Mouse (Mus musculus): ENCODE measurements around the gene Zfp507.
A peak's percentile ranks its signal among the peaks of the same experiment; 100 is the strongest.

Zfp507 gene

GRCm38 (mm10) chr7:35774127-35774526, 28.7 kb downstream of the Zfp507 start:
- no peak for DNase-seq

GRCm38 (mm10) chr7:35772347-35772746, 30.5 kb downstream of the Zfp507 start:
- no peak for DNase-seq

GRCm38 (mm10) chr7:35771106-35771505, 31.7 kb downstream of the Zfp507 start:
- no peak for DNase-seq

GRCm38 (mm10) chr7:35770122-35770521, 32.7 kb downstream of the Zfp507 start:
- no peak for DNase-seq

GRCm38 (mm10) chr7:35764461-35764860, 38.3 kb downstream of the Zfp507 start:
- DNase-seq: no peak

- DNase-seq: no peak
Measured at GRCm38 (mm10) chr7:35761801-35762200, 41.0 kb downstream of the Zfp507 start.

- no peak for DNase-seq
Measured at GRCm38 (mm10) chr7:35759602-35760001, 43.2 kb downstream of the Zfp507 start.

- DNase-seq: no peak
Measured at GRCm38 (mm10) chr7:35756510-35757440, 46.0 kb downstream of the Zfp507 start.

GRCm38 (mm10) chr7:35754886-35755168, 48.0 kb downstream of the Zfp507 start:
- no peak for DNase-seq

- DNase-seq: peak; percentile 82
Measured at GRCm38 (mm10) chr7:35754033-35754885, 48.5 kb downstream of the Zfp507 start, which contains the start of gene Dpy19l3. Gene Dpy19l3 (minus strand): TSS chr7:35754454.

- no peak for DNase-seq
Measured at GRCm38 (mm10) chr7:35753319-35754032, 49.3 kb downstream of the Zfp507 start.

- DNase-seq: no peak
Measured at GRCm38 (mm10) chr7:35750873-35751272, 51.9 kb downstream of the Zfp507 start.

GRCm38 (mm10) chr7:35747397-35747964, 55.3 kb downstream of the Zfp507 start:
- DNase-seq: no peak

GRCm38 (mm10) chr7:35746686-35747396, 56.0 kb downstream of the Zfp507 start:
- DNase-seq: no peak

- DNase-seq: no peak
Measured at GRCm38 (mm10) chr7:35745281-35745702, 57.5 kb downstream of the Zfp507 start.

GRCm38 (mm10) chr7:35744771-35745170, 58.0 kb downstream of the Zfp507 start:
- DNase-seq: no peak

- DNase-seq: no peak
Measured at GRCm38 (mm10) chr7:35742310-35742709, 60.5 kb downstream of the Zfp507 start.

GRCm38 (mm10) chr7:35741858-35742257, 60.9 kb downstream of the Zfp507 start:
- no peak for DNase-seq

GRCm38 (mm10) chr7:35740489-35741230, 62.1 kb downstream of the Zfp507 start:
- no peak for DNase-seq

- DNase-seq: no peak
Measured at GRCm38 (mm10) chr7:35738871-35739270, 63.9 kb downstream of the Zfp507 start.

GRCm38 (mm10) chr7:35733313-35734050, 69.3 kb downstream of the Zfp507 start:
- no peak for DNase-seq
